Mouse (Mus musculus): ENCODE results near the gene Cyp2w1. TPM values are rescaled to one million over a fixed set of nuclear protein-coding genes. Genes with fewer than 3 reads are reported as not detected.
"Not testable (repeated sequence)": the region's sequence is repeated elsewhere in the genome, so short reads cannot be mapped to it uniquely, and the experiment has no call there.

The Cyp2w1 gene
- polyA plus RNA-seq, 1 experiment, result not detected

- TF ChIP-seq TCF3 (IDR thresholded peaks at IDR 0.05; ENCODE audit: insufficient read length, low read depth), result no peak
- TF ChIP-seq MYOD1 (IDR thresholded peaks at IDR 0.05; ENCODE audit: control insufficient read depth in 1 of 3, insufficient read length in 2 of 3, low read depth in 2 of 3), result no peak
- TF ChIP-seq CEBPB (IDR thresholded peaks at IDR 0.05; ENCODE audit: insufficient read depth, poor library complexity, severe bottlenecking), result no peak
- no peak for TF ChIP-seq USF1 (IDR thresholded peaks at IDR 0.05; ENCODE audit: low read depth)
- no peak for TF ChIP-seq E2F4 (IDR thresholded peaks at IDR 0.05; ENCODE audit: insufficient read depth)
- no peak for TF ChIP-seq MAX (IDR thresholded peaks at IDR 0.05; ENCODE audit: low read depth)
- TF ChIP-seq SRF (IDR thresholded peaks at IDR 0.05; ENCODE audit: control insufficient read depth, insufficient read length, low read depth), result no peak
- no peak for TF ChIP-seq POLR2A (IDR thresholded peaks at IDR 0.05; ENCODE audit: insufficient read length, low read depth)
- no peak for TF ChIP-seq TCF12 (IDR thresholded peaks at IDR 0.05; ENCODE audit: insufficient read depth, poor library complexity, severe bottlenecking)
- no peak overlapping the region for H3K4me2 ChIP-seq (ENCODE audit: low read depth)
- H3K4me3 ChIP-seq, result no peak overlapping the region
- H3K36me3 ChIP-seq (ENCODE audit: control insufficient read depth, insufficient read depth), result no peaks in the 10 kb centered on the region
- peaks cover 4% of the 10 kb centered on the region for H3K27me3 ChIP-seq (ENCODE audit: control insufficient read depth, insufficient read depth, insufficient read length)
- no peaks in the 10 kb centered on the region for H3K79me2 ChIP-seq (ENCODE audit: control insufficient read depth, insufficient read depth)
- no peak overlapping the region for H3ac ChIP-seq (ENCODE audit: control insufficient read depth, insufficient read length)
These were observed 19.0 kb upstream of the Cyp2w1 start for GRCm38 (mm10) chr5:139333301-139334013.

DNA sequence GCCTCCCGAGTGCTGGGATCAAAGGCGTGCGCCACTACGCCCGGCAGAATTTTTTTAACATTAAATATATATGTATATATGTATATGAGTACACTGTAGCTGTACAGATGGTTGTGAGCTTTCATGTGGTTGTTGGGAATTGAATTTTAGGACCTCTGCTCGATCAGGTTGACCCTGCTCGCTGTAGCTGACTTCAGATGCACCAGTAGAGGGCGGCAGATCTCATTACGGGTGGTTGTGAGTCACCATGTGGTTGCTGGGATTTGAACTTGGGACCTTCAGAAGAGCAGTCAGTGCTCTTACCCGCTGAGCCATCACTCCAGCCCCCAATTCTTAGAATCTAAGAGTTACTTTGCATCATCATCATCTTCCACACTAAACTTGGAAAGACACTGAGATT is 18.0 kb upstream of the Cyp2w1 start:
- not testable (repeated sequence) for H3ac ChIP-seq (ENCODE audit: control insufficient read depth, insufficient read length); H3K4me3 ChIP-seq; H3K27me3 ChIP-seq (ENCODE audit: control insufficient read depth, insufficient read depth, insufficient read length); H3K4me2 ChIP-seq (ENCODE audit: low read depth); H3K36me3 ChIP-seq (ENCODE audit: control insufficient read depth, insufficient read depth); H3K79me2 ChIP-seq (ENCODE audit: control insufficient read depth, insufficient read depth)

DNA sequence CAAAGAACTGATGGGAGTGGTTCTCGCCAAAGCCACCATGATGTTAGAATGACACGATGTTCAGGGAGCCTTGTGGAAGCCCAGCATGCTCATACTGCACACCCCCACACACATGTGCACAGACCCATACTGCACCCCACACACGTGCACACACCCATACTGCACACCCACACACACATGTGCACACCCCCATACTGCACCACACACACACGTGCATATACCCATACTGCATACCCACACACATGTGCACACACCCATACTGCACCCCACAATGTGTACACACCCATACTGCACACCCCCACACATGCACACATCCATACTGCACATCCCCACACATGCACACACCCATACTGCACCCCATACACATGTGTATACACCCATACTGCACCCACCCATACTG is 16.8 kb upstream of the Cyp2w1 start:
- H3K27me3 ChIP-seq (ENCODE audit: control insufficient read depth, insufficient read depth, insufficient read length), result no peaks in the 10 kb centered on the region
- no peak overlapping the region for H3K4me2 ChIP-seq (ENCODE audit: low read depth)
- no peak overlapping the region for H3ac ChIP-seq (ENCODE audit: control insufficient read depth, insufficient read length)
- no peak overlapping the region for H3K4me3 ChIP-seq
- H3K79me2 ChIP-seq (ENCODE audit: control insufficient read depth, insufficient read depth), result no peaks in the 10 kb centered on the region
- H3K36me3 ChIP-seq (ENCODE audit: control insufficient read depth, insufficient read depth), result no peaks in the 10 kb centered on the region
- TF ChIP-seq POLR2A (IDR thresholded peaks at IDR 0.05; ENCODE audit: insufficient read length, low read depth) (peak; percentile 28), POLR2AphosphoS2 (IDR thresholded peaks at IDR 0.05; ENCODE audit: insufficient read length, low read depth) (peak; percentile 78), TCF3 (IDR thresholded peaks at IDR 0.05; ENCODE audit: insufficient read length, low read depth) (no peak)

DNA sequence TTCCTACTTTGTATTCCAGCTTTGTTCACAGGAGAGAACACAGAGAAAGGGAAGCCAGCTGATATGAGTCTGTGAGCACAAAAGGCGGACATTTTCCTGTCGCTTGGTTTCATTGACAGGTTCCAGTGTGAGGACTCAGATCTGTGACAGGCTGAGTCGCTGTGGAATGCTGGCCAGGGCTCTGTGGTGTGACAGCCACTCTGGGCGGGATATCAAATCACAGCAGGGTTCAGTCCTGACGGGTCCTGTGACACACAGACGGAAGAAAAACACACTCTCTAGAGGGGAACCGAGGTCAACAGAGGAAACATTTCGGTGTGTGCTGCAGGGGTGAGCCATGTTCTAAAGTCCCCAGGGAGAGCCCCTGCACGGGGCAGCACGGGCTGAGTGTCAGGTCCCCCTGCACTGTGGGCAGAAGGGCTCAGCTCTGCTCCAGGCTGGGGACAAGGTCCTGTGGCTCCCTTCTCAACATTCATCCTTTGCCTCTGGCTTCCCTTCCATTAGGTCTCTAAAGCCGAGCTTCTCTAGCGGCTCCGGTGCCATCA is 14.5 kb upstream of the Cyp2w1 start:
- H3K36me3 ChIP-seq (ENCODE audit: control insufficient read depth, insufficient read depth), result peaks cover 7% of the 10 kb centered on the region
- H3K4me3 ChIP-seq, result no peak overlapping the region
- peak in 1 of 3 experiments; percentile 5 for TF ChIP-seq MYOG (IDR thresholded peaks at IDR 0.05; ENCODE audit: control insufficient read depth in 1 of 3, insufficient read depth in 1 of 3, insufficient read length in 2 of 3, low read depth in 2 of 3)
- TF ChIP-seq CEBPB (IDR thresholded peaks at IDR 0.05; ENCODE audit: insufficient read depth, poor library complexity, severe bottlenecking), result no peak
- peaks cover under 1% of the 10 kb centered on the region for H3K79me2 ChIP-seq (ENCODE audit: control insufficient read depth, insufficient read depth)
- H3K27me3 ChIP-seq (ENCODE audit: control insufficient read depth, insufficient read depth, insufficient read length), result no peaks in the 10 kb centered on the region
- no peak overlapping the region for H3K4me2 ChIP-seq (ENCODE audit: low read depth)
- H3ac ChIP-seq (ENCODE audit: control insufficient read depth, insufficient read length), result no peak overlapping the region

GRCm38 (mm10) chr5:139338403-139338802 is 14.0 kb upstream of the Cyp2w1 start:
- H3K4me3 ChIP-seq, result no peak overlapping the region
- TF ChIP-seq MYOG (IDR thresholded peaks at IDR 0.05; ENCODE audit: control insufficient read depth in 1 of 3, insufficient read depth in 1 of 3, insufficient read length in 2 of 3, low read depth in 2 of 3), result peak in 1 of 3 experiments; percentile 27
- TF ChIP-seq USF1 (IDR thresholded peaks at IDR 0.05; ENCODE audit: low read depth), result peak; percentile 12
- TF ChIP-seq TCF12 (IDR thresholded peaks at IDR 0.05; ENCODE audit: insufficient read depth, poor library complexity, severe bottlenecking), result no peak
- peak in 1 of 3 experiments; percentile 25 for TF ChIP-seq MYOD1 (IDR thresholded peaks at IDR 0.05; ENCODE audit: control insufficient read depth in 1 of 3, insufficient read length in 2 of 3, low read depth in 2 of 3)

DNA sequence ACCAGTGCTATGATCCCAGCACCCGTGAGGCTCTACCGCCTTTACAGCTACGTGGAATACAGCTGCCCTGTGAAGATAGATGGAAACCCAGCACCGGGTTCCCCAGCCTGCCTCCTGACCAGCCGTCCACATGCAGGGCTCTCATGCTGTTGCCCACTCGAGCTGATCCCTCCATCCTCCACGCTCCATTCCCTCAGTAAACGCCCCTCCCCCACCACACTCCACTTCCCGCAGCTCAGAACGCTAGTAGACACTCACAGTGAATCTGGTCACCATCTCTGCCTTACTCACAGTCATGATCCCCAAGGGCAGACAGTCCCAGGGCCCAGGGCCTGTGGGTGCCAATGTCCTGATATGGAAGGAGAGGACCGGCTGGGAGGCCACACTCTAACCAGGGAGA is 13.5 kb upstream of the Cyp2w1 start:
- TF ChIP-seq POLR2AphosphoS2 (IDR thresholded peaks at IDR 0.05; ENCODE audit: insufficient read length, low read depth) (no peak), TCF12 (IDR thresholded peaks at IDR 0.05; ENCODE audit: insufficient read depth, poor library complexity, severe bottlenecking) (no peak), REST (IDR thresholded peaks at IDR 0.05; ENCODE audit: insufficient read depth, insufficient read length) (no peak), MYOD1 (IDR thresholded peaks at IDR 0.05; ENCODE audit: control insufficient read depth in 1 of 3, insufficient read length in 2 of 3, low read depth in 2 of 3) (no peak), SRF (IDR thresholded peaks at IDR 0.05; ENCODE audit: control insufficient read depth, insufficient read length, low read depth) (no peak), MYOG (IDR thresholded peaks at IDR 0.05; ENCODE audit: control insufficient read depth in 1 of 3, insufficient read depth in 1 of 3, insufficient read length in 2 of 3, low read depth in 2 of 3) (no peak), USF1 (IDR thresholded peaks at IDR 0.05; ENCODE audit: low read depth) (no peak), E2F4 (IDR thresholded peaks at IDR 0.05; ENCODE audit: insufficient read depth) (no peak), MAX (IDR thresholded peaks at IDR 0.05; ENCODE audit: low read depth) (no peak), CEBPB (IDR thresholded peaks at IDR 0.05; ENCODE audit: insufficient read depth, poor library complexity, severe bottlenecking) (no peak), TCF3 (IDR thresholded peaks at IDR 0.05; ENCODE audit: insufficient read length, low read depth) (no peak), POLR2A (IDR thresholded peaks at IDR 0.05; ENCODE audit: insufficient read length, low read depth) (no peak)
- Histone ChIP-seq H3K4me2 (ENCODE audit: low read depth) (no peak overlapping the region), H3ac (ENCODE audit: control insufficient read depth, insufficient read length) (no peak overlapping the region), H3K27me3 (ENCODE audit: control insufficient read depth, insufficient read depth, insufficient read length) (no peaks in the 10 kb centered on the region), H3K4me3 (no peak overlapping the region), H3K36me3 (ENCODE audit: control insufficient read depth, insufficient read depth) (peaks cover 7% of the 10 kb centered on the region), H3K79me2 (ENCODE audit: control insufficient read depth, insufficient read depth) (peaks cover 9% of the 10 kb centered on the region)

More at GRCm38 (mm10) chr5:139338403-139338802, 14.0 kb upstream of the Cyp2w1 start:
- no peak overlapping the region for H3ac ChIP-seq (ENCODE audit: control insufficient read depth, insufficient read length)
- H3K4me2 ChIP-seq (ENCODE audit: low read depth), result no peak overlapping the region
- H3K79me2 ChIP-seq (ENCODE audit: control insufficient read depth, insufficient read depth), result peaks cover 5% of the 10 kb centered on the region
- H3K27me3 ChIP-seq (ENCODE audit: control insufficient read depth, insufficient read depth, insufficient read length), result no peaks in the 10 kb centered on the region
- H3K36me3 ChIP-seq (ENCODE audit: control insufficient read depth, insufficient read depth), result peaks cover 7% of the 10 kb centered on the region
